Mouse (Mus musculus): ENCODE results near the gene Ccer2. TPM values are rescaled to one million over a fixed set of nuclear protein-coding genes. Genes with fewer than 3 reads are reported as not detected.

Ccer2 gene
- polyA plus RNA-seq, 1 experiment = not detected

DNA sequence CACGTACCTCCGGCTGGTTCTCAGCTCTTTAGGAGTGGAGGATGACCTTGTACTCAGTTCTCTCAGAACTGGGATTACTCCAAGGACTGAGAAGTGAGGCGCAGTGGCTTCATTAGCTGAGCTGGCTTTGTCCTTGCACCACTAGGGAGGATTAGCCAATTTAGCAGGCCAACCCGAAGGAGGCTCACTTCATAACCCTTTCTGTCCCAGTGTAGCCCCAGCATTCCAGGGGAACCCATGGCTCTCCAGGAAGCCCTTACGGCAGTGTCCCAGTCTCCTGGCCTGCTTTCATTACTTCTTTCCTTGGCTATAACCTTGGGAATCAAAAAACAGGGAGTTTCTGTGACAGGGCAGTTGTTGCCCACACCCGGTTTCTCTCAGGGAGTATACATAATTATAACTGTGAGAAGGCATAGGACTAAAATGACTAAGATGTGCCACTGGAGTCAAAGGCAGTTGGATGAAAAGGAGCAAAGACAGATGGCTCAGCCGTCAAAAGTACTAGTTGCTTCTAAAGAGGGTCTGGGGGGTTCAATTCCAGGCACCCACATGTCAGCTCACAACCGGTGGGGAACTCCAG lies 51.8 kb downstream of the Ccer2 start:
- H3K4me1 ChIP-seq (ENCODE audit: control insufficient read depth, insufficient read depth, low read length) = peaks cover 12% of the 10 kb centered on the region
- TF ChIP-seq POLR2A (IDR thresholded peaks at IDR 0.05; ENCODE audit: borderline replicate concordance, control insufficient read depth, low read depth, low read length) = no peak
- no peak for TF ChIP-seq CTCF (IDR thresholded peaks at IDR 0.05; ENCODE audit: control insufficient read depth, insufficient read depth, low read length)
- peak overlapping the region; percentile 99 for H3K27ac ChIP-seq (ENCODE audit: control insufficient read depth, insufficient read depth, low read depth, low read length, poor library complexity)
- no peak overlapping the region for H3K4me3 ChIP-seq (replicated peaks; ENCODE audit: control insufficient read depth, low read depth, low read length)
- WGBS = 49% methylated on average over 6 of the region's 8 CpGs

DNA sequence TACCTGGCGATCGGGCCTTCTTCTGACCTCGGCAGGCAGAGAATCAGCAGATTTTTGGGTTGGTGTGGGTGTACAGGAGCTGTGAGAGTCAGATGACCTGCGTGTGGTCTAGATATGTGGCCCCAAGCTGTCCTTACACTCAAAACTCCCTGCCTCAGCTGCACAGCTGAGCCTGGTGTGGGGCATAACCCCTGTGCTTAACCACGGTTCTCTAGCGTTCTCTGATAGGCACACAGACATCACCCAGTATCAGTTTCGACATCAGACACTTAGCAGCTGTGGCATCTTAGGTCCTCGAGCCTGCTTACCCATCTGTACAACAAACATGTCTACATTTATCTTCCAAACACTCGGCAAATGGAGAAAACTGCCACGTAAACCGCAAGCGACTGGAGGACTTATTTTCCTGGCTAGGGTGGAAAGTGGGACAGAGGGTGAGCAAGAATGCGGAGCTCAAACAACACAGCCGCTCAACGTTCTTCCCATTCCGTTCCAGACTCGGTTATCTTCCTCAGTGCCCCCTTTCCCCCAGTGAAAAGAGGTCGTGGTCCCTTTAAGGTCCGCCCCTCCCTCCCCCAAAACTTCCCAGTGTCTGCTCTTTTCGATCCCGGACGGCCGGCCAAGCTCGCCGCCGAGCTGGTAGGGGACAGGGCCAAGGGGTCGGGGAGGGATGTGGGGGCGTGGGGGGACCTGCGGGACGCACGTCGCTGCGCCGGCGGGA lies 52.4 kb downstream of the Ccer2 start, which contains the start of gene Hnrnpl:
Gene Hnrnpl, plus strand, starts transcription at position 321 of the 721 bp plus-strand sequence.
- H3K4me3 ChIP-seq (replicated peaks; ENCODE audit: control insufficient read depth, low read depth, low read length) = peak within 1 kb of the TSS; percentile 98
- peaks cover 9% of the 10 kb centered on the region for H3K4me1 ChIP-seq (ENCODE audit: control insufficient read depth, insufficient read depth, low read length)
- peak within 1 kb of the TSS; percentile 99 for H3K27ac ChIP-seq (ENCODE audit: control insufficient read depth, insufficient read depth, low read depth, low read length, poor library complexity)
- TF ChIP-seq CTCF (IDR thresholded peaks at IDR 0.05; ENCODE audit: control insufficient read depth, insufficient read depth, low read length) (no peak), POLR2A (IDR thresholded peaks at IDR 0.05; ENCODE audit: borderline replicate concordance, control insufficient read depth, low read depth, low read length) (no peak)
- WGBS = 1% methylated on average over 35 of the region's 35 CpGs

Other genes with a start within 250 kb of the Ccer2 start
- gene Ifnl2, start 245.7 kb upstream of the Ccer2 start, polyA plus RNA-seq (2011; ENCODE audit: insufficient read depth, insufficient read length, low replicate concordance, missing spikeins) = not detected in 2 replicates
- gene Ifnl3, start 233.3 kb upstream of the Ccer2 start, polyA plus RNA-seq (2011; ENCODE audit: insufficient read depth, insufficient read length, low replicate concordance, missing spikeins) = not detected in 2 replicates
- not detected in 2 replicates for gene Sycn, start 215.3 kb upstream of the Ccer2 start, polyA plus RNA-seq (2011; ENCODE audit: insufficient read depth, insufficient read length, low replicate concordance, missing spikeins)
- gene Nccrp1, start 208.9 kb upstream of the Ccer2 start, polyA plus RNA-seq (2011; ENCODE audit: insufficient read depth, insufficient read length, low replicate concordance, missing spikeins) = not detected in 2 replicates
- gene Samd4b, start 158.0 kb upstream of the Ccer2 start, polyA plus RNA-seq (2011; ENCODE audit: insufficient read depth, insufficient read length, low replicate concordance, missing spikeins) = 5.4 and 25.2 TPM in 2 replicates
- gene Pak4, start 158.0 kb upstream of the Ccer2 start, polyA plus RNA-seq (2011; ENCODE audit: insufficient read depth, insufficient read length, low replicate concordance, missing spikeins) = 6.1 and 13.6 TPM in 2 replicates
- not detected in 2 replicates for gene Acp7, start 124.8 kb upstream of the Ccer2 start, polyA plus RNA-seq (2011; ENCODE audit: insufficient read depth, insufficient read length, low replicate concordance, missing spikeins)
- 1.5 TPM in 1 of 2 replicates, not detected in the other for gene Fbxo27, start 63.3 kb upstream of the Ccer2 start, polyA plus RNA-seq (2011; ENCODE audit: insufficient read depth, insufficient read length, low replicate concordance, missing spikeins)
- 1.4 and 3.3 TPM in 2 replicates for gene Fbxo17, start 39.4 kb upstream of the Ccer2 start, polyA plus RNA-seq (2011; ENCODE audit: insufficient read depth, insufficient read length, low replicate concordance, missing spikeins)
- 46.5 and 85.1 TPM in 2 replicates for gene Mrps12, start 14.4 kb upstream of the Ccer2 start, polyA plus RNA-seq (2011; ENCODE audit: insufficient read depth, insufficient read length, low replicate concordance, missing spikeins)
- 7.3 and 11.9 TPM in 2 replicates for gene Sars2, start 14.2 kb upstream of the Ccer2 start, polyA plus RNA-seq (2011; ENCODE audit: insufficient read depth, insufficient read length, low replicate concordance, missing spikeins)
- gene Sirt2, start 10.6 kb downstream of the Ccer2 start, polyA plus RNA-seq (2011; ENCODE audit: insufficient read depth, insufficient read length, low replicate concordance, missing spikeins) = 18.7 and 28.3 TPM in 2 replicates
- gene Nfkbib, start 11.3 kb downstream of the Ccer2 start, polyA plus RNA-seq (2011; ENCODE audit: insufficient read depth, insufficient read length, low replicate concordance, missing spikeins) = 7.9 and 12.1 TPM in 2 replicates
- 29.1 and 94.3 TPM in 2 replicates for gene Rinl, start 32.8 kb downstream of the Ccer2 start, polyA plus RNA-seq (2011; ENCODE audit: insufficient read depth, insufficient read length, low replicate concordance, missing spikeins)
- 274 and 541 TPM in 2 replicates for gene Hnrnpl, start 52.4 kb downstream of the Ccer2 start, polyA plus RNA-seq (2011; ENCODE audit: insufficient read depth, insufficient read length, low replicate concordance, missing spikeins)
- 64.4 and 98.5 TPM in 2 replicates for gene Ech1, start 69.0 kb downstream of the Ccer2 start, polyA plus RNA-seq (2011; ENCODE audit: insufficient read depth, insufficient read length, low replicate concordance, missing spikeins)
- gene Lgals4, start 77.7 kb downstream of the Ccer2 start, polyA plus RNA-seq (2011; ENCODE audit: insufficient read depth, insufficient read length, low replicate concordance, missing spikeins) = 31.4 and 67.1 TPM in 2 replicates
- not detected in 2 replicates for gene Lgals7, start 107.7 kb downstream of the Ccer2 start, polyA plus RNA-seq (2011; ENCODE audit: insufficient read depth, insufficient read length, low replicate concordance, missing spikeins)
- not detected in 2 replicates for gene Capn12, start 125.2 kb downstream of the Ccer2 start, polyA plus RNA-seq (2011; ENCODE audit: insufficient read depth, insufficient read length, low replicate concordance, missing spikeins)
- 60.5 and 66.0 TPM in 2 replicates for gene Actn4, start 206.2 kb downstream of the Ccer2 start, polyA plus RNA-seq (2011; ENCODE audit: insufficient read depth, insufficient read length, low replicate concordance, missing spikeins)
- gene Eif3k, start 225.7 kb downstream of the Ccer2 start, polyA plus RNA-seq (2011; ENCODE audit: insufficient read depth, insufficient read length, low replicate concordance, missing spikeins) = 184 and 225 TPM in 2 replicates
- gene Map4k1, start 225.9 kb downstream of the Ccer2 start, polyA plus RNA-seq (2011; ENCODE audit: insufficient read depth, insufficient read length, low replicate concordance, missing spikeins) = 43.0 and 111 TPM in 2 replicates